18 mouse cellular contexts compared by ENCODE assay signal in genomic region chr2:167625670-167626069, GRCm38 (mm10). TPM values are rescaled to one million over a fixed set of nuclear protein-coding genes. Genes with fewer than 3 reads are reported as not detected.
A peak's percentile ranks its signal among the peaks of the same experiment; 100 is the strongest.
DNase-seq lines count a peak whose midpoint lies in the region; TF ChIP-seq lines count a peak whose summit lies in the region.
"Had no signal": no experiment of that assay in that cellular context is flagged by ENCODE, and none has a peak within 500 bp of the region (broad histone marks: within the 10 kb centered on the region; RNA-seq: fewer than 3 reads in every experiment).

No protein-coding gene starts in this region.

- no peak for TF ChIP-seq CTCF in gastrocnemius, adult 2 months (IDR thresholded peaks at IDR 0.05)
- no peak for TF ChIP-seq CTCF in layer of hippocampus, adult 2 months (conservative IDR thresholded peaks at IDR 0.05)

- H3K27ac ChIP-seq in gastrocnemius, adult 2 months = peak overlapping the region; percentile 86
- H3K27ac ChIP-seq in layer of hippocampus, adult 2 months = peak overlapping the region; percentile 59; the same call in 1 of the 2 replicates
- H3K27ac ChIP-seq: embryonic facial prominence, embryonic 12.5 days; forebrain, embryonic 15.5 days; limb, embryonic 12.5 days had no signal

- intact Hi-C loops in gastrocnemius, adult 2 months (cut with DNase I) = no loop called here

- DNase-seq in gastrocnemius, adult 2 months = peak; percentile 54
- DNase-seq in gastrocnemius, postnatal 4 days (ENCODE audit: low spot score in 2 of 2) = no peak
- DNase-seq in layer of hippocampus, adult 2 months (ENCODE audit: low spot score in 2 of 2) = no peak
- no peak for DNase-seq in layer of hippocampus, adult 9-10 months (ENCODE audit: low spot score)
- DNase-seq in ES-CJ7 (ENCODE audit: low read depth, low spot score) = peak; percentile 33
- DNase-seq in brain, adult 2 months (ENCODE audit: low read depth, low spot score) = peak; percentile 48
- DNase-seq in embryo, embryonic 9.5 days (ENCODE audit: extremely low spot score) = no peak
- DNase-seq in thymus, postnatal 10 days (ENCODE audit: low spot score in 2 of 2) = no peak
- DNase-seq: adrenal gland, postnatal 14 days; cerebellum, adult 8-10 months; kidney, postnatal 4 days; lung, embryonic 14.5 days; lung, postnatal 4 days; right cerebral cortex, postnatal 14 days; thymus, postnatal 4 days had no signal

- H3K4me3 ChIP-seq in gastrocnemius, adult 2 months = no peak overlapping the region; the same call in 1 of the 2 replicates
- no peak overlapping the region for H3K4me3 ChIP-seq in layer of hippocampus, adult 2 months
- H3K4me3 ChIP-seq: embryonic facial prominence, embryonic 12.5 days; forebrain, embryonic 15.5 days; limb, embryonic 12.5 days had no signal

RNA-seq across cellular contexts. Expression of gene Ube2v1, which starts 6.2 kb away (rescaled TPM):
- total RNA-seq in gastrocnemius, adult 2 months (2021) = 100 to 1,000 TPM; 170 to 181 TPM
- 100 to 1,000 TPM; 183 to 193 TPM for total RNA-seq in gastrocnemius, postnatal 4 days (2021)
- 100 to 1,000 TPM; 216 to 232 TPM for total RNA-seq in layer of hippocampus, adult 2 months (2021)

RNA-seq across cellular contexts. Expression of gene Gm20431, which starts 35.6 kb away (rescaled TPM):
- total RNA-seq in gastrocnemius, adult 2 months (2021) = 10 to 100 TPM in 1 of 2 experiments, 1 to 10 TPM in 1; 3.7 to 11.5 TPM
- total RNA-seq in gastrocnemius, postnatal 4 days (2021) = 10 to 100 TPM; 20.3 to 22.9 TPM
- total RNA-seq in layer of hippocampus, adult 2 months (2021) = 10 to 100 TPM; 36.5 to 44.2 TPM

Comparison
In these comparisons a context has a peak if more than half of its experiments do, and no peak if none do; other contexts are left out.
1. DNase-seq: peak in gastrocnemius, adult 2 months (single experiment), ES-CJ7 (single experiment) and brain, adult 2 months (single experiment); none in gastrocnemius, postnatal 4 days (0 of 2), layer of hippocampus, adult 2 months (0 of 2), layer of hippocampus, adult 9-10 months (single experiment), embryo, embryonic 9.5 days (single experiment) and thymus, postnatal 10 days (0 of 2).